Mouse (Mus musculus): ENCODE results near the gene Gpt2. TPM values are rescaled to one million over a fixed set of nuclear protein-coding genes. Genes with fewer than 3 reads are reported as not detected.

Gene Gpt2
- polyA plus RNA-seq, 1 experiment from 2014 or later = 5.3 TPM

Other genes starting within 250 kb of the Gpt2 start
- 108 and 112 TPM in 2 replicates for gene Orc6, start 192.9 kb upstream of the Gpt2 start, polyA plus RNA-seq (2015; fragmentation: Nextera tagmentation; extraction: Ambion mirVana)
- 111 and 116 TPM in 2 replicates for gene Vps35, start 192.8 kb upstream of the Gpt2 start, polyA plus RNA-seq (2015; fragmentation: Nextera tagmentation; extraction: Ambion mirVana)
- gene Mylk3, start 106.2 kb upstream of the Gpt2 start, polyA plus RNA-seq (2015; fragmentation: Nextera tagmentation; extraction: Ambion mirVana) = 0.20 and 0.44 TPM in 2 replicates
- gene 4921524J17Rik, start 59.7 kb upstream of the Gpt2 start, polyA plus RNA-seq (2015; fragmentation: Nextera tagmentation; extraction: Ambion mirVana) = 57.4 and 58.7 TPM in 2 replicates
- 150 and 171 TPM in 2 replicates for gene Dnaja2, start 62.8 kb downstream of the Gpt2 start, polyA plus RNA-seq (2015; fragmentation: Nextera tagmentation; extraction: Ambion mirVana)
- gene Neto2, start 208.3 kb downstream of the Gpt2 start, polyA plus RNA-seq (2015; fragmentation: Nextera tagmentation; extraction: Ambion mirVana) = 3.3 and 3.6 TPM in 2 replicates

All from thymus, postnatal 0 days (tissue).